Mouse (Mus musculus) midbrain, embryonic 13.5 days (tissue): ENCODE measurements around the gene Dph2. TPM values are rescaled to one million over a fixed set of nuclear protein-coding genes. Genes with fewer than 3 reads are reported as not detected.
A peak's percentile ranks its signal among the peaks of the same experiment; 100 is the strongest.

Source experiments
- ATAC-seq: fragments of 200-750 bp; cut with Nextera tagmentation; 2 replicates; pipeline ENCODE4 v1.8.0; 2017; ENCODE audit warnings: mild to moderate bottlenecking, moderate TSS enrichment, moderate library complexity
- H3K27ac ChIP-seq: fragments of 300-500 bp; sonication (generic); 2 replicates; pipeline ENCODE4 v1.5.1; 2015; ENCODE audit warnings: inconsistent platforms, mild to moderate bottlenecking, moderate library complexity
- H3K27me3 ChIP-seq: fragments of 300-500 bp; sonication (generic); 2 replicates; pipeline ENCODE4 v1.6.1; 2015; ENCODE audit warnings: mild to moderate bottlenecking, inconsistent platforms
- H3K36me3 ChIP-seq: fragments of 300-500 bp; sonication (generic); 2 replicates; pipeline ENCODE4 v1.6.1; 2015; ENCODE audit warnings: mild to moderate bottlenecking, inconsistent platforms
- H3K4me1 ChIP-seq: fragments of 300-500 bp; sonication (generic); replicated peaks from 2 replicates; pipeline ENCODE4 v1.6.1; 2015; ENCODE audit warnings: inconsistent platforms
- H3K4me2 ChIP-seq: fragments of 300-500 bp; sonication (generic); replicated peaks from 2 replicates; pipeline ENCODE4 v1.6.1; 2015; ENCODE audit warnings: moderate library complexity, mild to moderate bottlenecking, inconsistent platforms
- H3K4me3 ChIP-seq: fragments of 300-500 bp; sonication (generic); replicated peaks from 2 replicates; pipeline ENCODE4 v1.5.1; 2015; ENCODE audit warnings: mild to moderate bottlenecking, inconsistent platforms
- H3K9ac ChIP-seq: fragments of 300-500 bp; sonication (generic); replicated peaks from 2 replicates; pipeline ENCODE4 v1.6.1; 2015; ENCODE audit warnings: mild to moderate bottlenecking, inconsistent platforms
- H3K9me3 ChIP-seq: fragments of 300-500 bp; sonication (generic); 2 replicates; pipeline ENCODE4 v1.6.1; 2016; ENCODE audit warnings: mild to moderate bottlenecking, inconsistent platforms
- WGBS: fragments of 180-500 bp; shearing (Covaris S2); methylation state at CpG from one replicate; pipeline ENCODE4 v1.1.7; 2015; 5-methylcytosine and 5-hydroxymethylcytosine counted together
- polyA plus RNA-seq: library from polyadenylated mRNA; unstranded; fragments of >200 nt; fragmentation: Nextera tagmentation; extraction: Ambion mirVana; gene quantifications from 2 replicates; pipeline ENCODE4 v1.2.1, GENCODE M21; 2015

The Dph2 gene
- 26.0 and 26.1 TPM in 2 replicates for polyA plus RNA-seq

GRCm38 (mm10) chr4:117891738-117892161, at the start of gene Dph2:
Dph2 (minus strand) TSS chr4:117892032.
- Histone ChIP-seq H3K9me3 (no peaks in the 10 kb centered on the region), H3K27ac (no peak within 1 kb of the TSS)
- WGBS: under 1% methylated on average over 21 of the region's 21 CpGs

DNA sequence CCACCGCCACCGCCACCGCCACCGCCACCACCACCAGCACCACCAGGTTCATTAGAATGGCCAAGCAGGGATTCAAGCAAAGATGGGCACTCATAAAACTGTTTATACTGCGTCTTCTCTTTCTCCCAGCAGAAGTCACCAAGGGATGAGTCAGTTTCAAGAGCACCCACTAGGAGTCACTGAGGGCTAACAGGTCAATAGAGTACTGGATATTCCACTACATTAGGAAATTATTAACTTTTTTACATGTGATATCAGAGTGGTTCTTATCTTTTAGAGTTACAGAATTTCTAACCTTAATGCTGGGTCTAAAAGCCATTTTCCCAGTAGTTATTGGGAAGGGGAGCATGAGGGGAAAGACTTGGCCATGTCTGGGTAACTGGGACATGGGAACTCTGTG, 45.1 kb upstream of the Dph2 start:
- Histone ChIP-seq H3K4me1 (no peaks in the 10 kb centered on the region), H3K9me3 (no peaks in the 10 kb centered on the region), H3K27me3 (no peaks in the 10 kb centered on the region), H3K4me3 (no peak overlapping the region), H3K4me2 (no peak overlapping the region), H3K36me3 (peaks cover 27% of the 10 kb centered on the region), H3K9ac (no peak overlapping the region), H3K27ac (no peak overlapping the region)
- no peak for ATAC-seq
- 92% methylated on average over 5 of the region's 5 CpGs for WGBS

More at GRCm38 (mm10) chr4:117891738-117892161, at the start of gene Dph2:
- Histone ChIP-seq H3K4me2 (peak within 1 kb of the TSS; percentile 95), H3K36me3 (peaks cover 47% of the 10 kb centered on the region), H3K4me1 (peaks cover 21% of the 10 kb centered on the region), H3K9ac (peak within 1 kb of the TSS; percentile 61), H3K27me3 (no peaks in the 10 kb centered on the region), H3K4me3 (peak within 1 kb of the TSS; percentile 79)
- ATAC-seq: peak; percentile 86

DNA sequence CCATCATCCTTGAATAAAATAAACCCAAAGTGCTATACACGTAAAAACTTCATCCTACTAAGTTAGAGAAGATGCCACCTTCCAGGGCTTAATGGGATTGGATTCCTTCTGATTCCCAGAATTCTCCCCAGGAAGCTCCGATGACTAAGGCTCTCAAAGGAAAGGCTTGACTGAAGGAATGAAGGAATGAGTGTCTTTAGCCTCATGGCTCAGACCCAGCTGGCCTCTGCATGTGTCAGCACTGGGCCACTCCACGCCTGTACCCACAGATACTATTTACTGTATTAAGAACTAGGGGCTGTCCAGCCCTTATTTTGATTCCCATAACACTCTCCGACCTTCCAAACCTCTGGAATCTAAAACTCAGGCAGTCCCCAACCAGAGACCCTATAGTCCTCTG, 42.2 kb upstream of the Dph2 start:
- Histone ChIP-seq H3K27ac (no peak overlapping the region), H3K4me2 (no peak overlapping the region), H3K4me1 (peaks cover 9% of the 10 kb centered on the region), H3K27me3 (peaks cover 19% of the 10 kb centered on the region), H3K36me3 (peaks cover 14% of the 10 kb centered on the region; the same call in 1 of the 2 replicates), H3K9me3 (no peaks in the 10 kb centered on the region), H3K4me3 (no peak overlapping the region), H3K9ac (no peak overlapping the region)
- 88% methylated on average over 4 of the region's 4 CpGs for WGBS
- no peak for ATAC-seq

DNA sequence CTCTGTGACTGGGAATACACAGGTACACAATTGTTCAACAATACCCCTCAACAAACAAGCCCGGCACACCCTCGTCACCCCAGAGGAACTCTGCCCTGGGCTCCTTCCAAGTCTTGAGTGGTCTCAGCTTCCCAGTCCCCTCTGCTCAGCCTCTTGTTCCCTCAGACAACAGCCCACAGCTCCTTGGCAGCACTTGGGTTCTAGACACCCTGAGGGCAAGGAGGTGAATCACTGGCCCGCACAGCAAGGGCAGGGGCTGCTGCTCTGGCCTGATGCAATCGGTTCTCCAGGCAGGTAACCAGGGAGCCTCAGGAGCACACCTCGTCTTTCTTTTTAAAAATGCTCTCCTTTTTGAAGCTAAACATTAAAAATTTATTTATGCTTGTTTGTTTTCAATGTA, 41.4 kb upstream of the Dph2 start:
- no peaks in the 10 kb centered on the region for H3K9me3 ChIP-seq
- no peak for ATAC-seq
- no peak overlapping the region for H3K4me2 ChIP-seq
- H3K27ac ChIP-seq: no peak overlapping the region
- WGBS: 87% methylated on average over 5 of the region's 5 CpGs
- H3K36me3 ChIP-seq: peaks cover 12% of the 10 kb centered on the region; the same call in 1 of the 2 replicates
- H3K4me3 ChIP-seq: no peak overlapping the region
- H3K4me1 ChIP-seq: peaks cover 16% of the 10 kb centered on the region
- no peak overlapping the region for H3K9ac ChIP-seq
- H3K27me3 ChIP-seq: peaks cover 27% of the 10 kb centered on the region

DNA sequence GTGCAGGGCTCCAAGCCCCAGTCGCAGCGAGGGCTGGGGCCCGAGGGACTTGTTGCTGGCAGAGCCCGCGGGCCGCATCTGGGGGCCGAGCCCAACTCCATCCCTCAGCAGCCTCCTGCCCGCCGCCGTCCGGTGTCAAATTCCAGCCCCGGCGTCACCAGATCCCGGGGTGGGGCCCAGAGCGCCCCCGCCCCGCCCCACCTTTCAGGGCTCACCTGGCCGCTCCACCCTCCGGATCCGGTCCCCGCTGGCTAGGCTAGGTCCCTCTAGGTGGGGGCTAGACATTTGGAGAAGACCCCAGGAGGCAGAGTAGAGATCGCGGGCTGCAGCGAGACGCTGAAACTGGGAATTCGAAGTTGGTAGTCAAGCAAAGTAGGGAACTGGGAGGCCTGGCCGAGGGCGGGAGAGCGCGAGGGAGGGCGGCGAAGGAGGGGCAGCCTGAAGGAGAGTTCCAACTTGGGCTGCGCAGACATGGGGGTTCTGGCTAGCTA, 37.6 kb upstream of the Dph2 start, which contains the start of gene Artn:
Artn (minus strand) TSS at position 373 of the 491 bp plus-strand sequence.
- H3K4me2 ChIP-seq: peak within 1 kb of the TSS; percentile 59
- H3K4me3 ChIP-seq: peak within 1 kb of the TSS; percentile 30
- H3K9me3 ChIP-seq: no peaks in the 10 kb centered on the region
- WGBS: under 1% methylated on average over 24 of the region's 33 CpGs
- no peak within 1 kb of the TSS; the same call in 1 of the 2 replicates for H3K9ac ChIP-seq
- ATAC-seq: no peak
- H3K27ac ChIP-seq: no peak within 1 kb of the TSS
- peaks cover 64% of the 10 kb centered on the region for H3K27me3 ChIP-seq
- H3K4me1 ChIP-seq: peaks cover 35% of the 10 kb centered on the region
- H3K36me3 ChIP-seq: peaks cover 4% of the 10 kb centered on the region; the same call in 1 of the 2 replicates

DNA sequence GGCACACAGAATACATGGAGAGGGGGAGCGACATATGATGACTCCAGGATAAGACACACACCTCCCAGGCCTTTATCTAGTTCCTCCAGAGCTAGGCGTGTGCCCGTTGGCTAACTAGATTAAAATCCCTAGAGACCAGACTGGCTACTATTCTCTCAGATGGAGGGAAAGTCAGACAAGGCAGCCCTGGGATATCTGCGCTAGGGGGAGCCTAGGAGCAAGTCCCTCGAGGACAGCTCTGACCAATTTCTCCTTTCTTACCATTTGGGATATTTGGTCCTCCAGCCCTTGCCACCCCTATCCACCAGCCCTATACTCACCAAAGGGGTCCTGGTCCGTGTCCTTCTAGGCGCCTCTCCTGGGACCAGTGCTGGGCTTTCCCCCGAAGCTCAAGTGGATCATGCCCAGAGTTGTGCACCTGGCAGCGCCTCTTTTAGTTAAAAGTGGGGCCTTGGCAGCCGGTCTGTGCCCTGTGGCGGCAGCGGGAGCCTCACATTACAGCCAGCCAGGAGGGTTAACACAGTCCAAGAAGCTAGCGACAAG, 36.9 kb upstream of the Dph2 start:
- WGBS: 1% methylated on average over 13 of the region's 13 CpGs
- peaks cover 70% of the 10 kb centered on the region for H3K27me3 ChIP-seq
- peaks cover 35% of the 10 kb centered on the region for H3K4me1 ChIP-seq
- peak overlapping the region; percentile 59 for H3K4me2 ChIP-seq
- peak; percentile 12 for ATAC-seq
- H3K36me3 ChIP-seq: peaks cover 4% of the 10 kb centered on the region; the same call in 1 of the 2 replicates
- no peak overlapping the region; the same call in 1 of the 2 replicates for H3K9ac ChIP-seq
- H3K27ac ChIP-seq: no peak overlapping the region
- peak overlapping the region; percentile 30 for H3K4me3 ChIP-seq
- H3K9me3 ChIP-seq: no peaks in the 10 kb centered on the region

GRCm38 (mm10) chr4:117928234-117928633, 36.4 kb upstream of the Dph2 start:
- Histone ChIP-seq H3K4me3 (no peak overlapping the region), H3K27ac (no peak overlapping the region), H3K36me3 (peaks cover 4% of the 10 kb centered on the region; the same call in 1 of the 2 replicates), H3K9ac (no peak overlapping the region), H3K4me1 (peaks cover 35% of the 10 kb centered on the region), H3K9me3 (no peaks in the 10 kb centered on the region), H3K27me3 (peaks cover 74% of the 10 kb centered on the region), H3K4me2 (no peak overlapping the region)
- ATAC-seq: peak; percentile 31
- whole genome bisulfite sequencing: 10% methylated on average over 6 of the region's 6 CpGs

GRCm38 (mm10) chr4:117926545-117927482, 35.0 kb upstream of the Dph2 start:
- H3K27ac ChIP-seq: no peak overlapping the region
- peaks cover 76% of the 10 kb centered on the region for H3K27me3 ChIP-seq

GRCm38 (mm10) chr4:117924916-117925315, 33.1 kb upstream of the Dph2 start:
- Histone ChIP-seq H3K27ac (no peak overlapping the region), H3K9me3 (no peaks in the 10 kb centered on the region), H3K4me2 (no peak overlapping the region), H3K9ac (no peak overlapping the region), H3K27me3 (peaks cover 68% of the 10 kb centered on the region), H3K4me3 (no peak overlapping the region), H3K36me3 (no peaks in the 10 kb centered on the region), H3K4me1 (peaks cover 35% of the 10 kb centered on the region)
- no peak for ATAC-seq
- WGBS: 71% methylated on average over 5 of the region's 6 CpGs

More at GRCm38 (mm10) chr4:117926545-117927482, 35.0 kb upstream of the Dph2 start:
- H3K36me3 ChIP-seq: no peaks in the 10 kb centered on the region
- H3K4me3 ChIP-seq: peak overlapping the region; percentile 50
- peaks cover 35% of the 10 kb centered on the region for H3K4me1 ChIP-seq
- peak overlapping the region; percentile 88 for H3K4me2 ChIP-seq
- ATAC-seq: peak; percentile 82
- H3K9ac ChIP-seq: peak overlapping the region; percentile 70
- WGBS: 1% methylated on average over 71 of the region's 71 CpGs
- no peaks in the 10 kb centered on the region for H3K9me3 ChIP-seq

DNA sequence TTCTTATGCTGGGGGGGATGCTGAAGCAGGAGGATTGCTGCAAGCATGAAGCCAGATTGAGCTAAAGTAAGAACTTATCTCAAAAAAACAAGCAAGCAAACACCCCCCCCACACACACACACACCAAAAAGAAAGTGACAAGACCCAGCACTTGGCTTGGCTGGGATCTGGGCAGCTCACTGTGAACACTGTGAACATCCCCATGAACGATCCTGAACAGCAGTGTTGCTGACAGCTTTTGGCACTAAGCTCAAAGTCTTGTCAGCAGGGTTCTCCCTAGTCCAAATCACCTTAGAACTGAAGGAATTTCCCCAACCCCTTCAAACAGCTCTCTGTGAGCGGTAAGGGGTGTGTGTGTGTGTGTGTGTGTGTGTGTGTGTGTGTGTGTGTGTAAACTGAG, 31.6 kb upstream of the Dph2 start:
- Histone ChIP-seq H3K4me3 (no peak overlapping the region), H3K27me3 (peaks cover 54% of the 10 kb centered on the region), H3K9ac (no peak overlapping the region), H3K27ac (no peak overlapping the region), H3K9me3 (no peaks in the 10 kb centered on the region), H3K4me2 (no peak overlapping the region), H3K4me1 (peaks cover 20% of the 10 kb centered on the region), H3K36me3 (no peaks in the 10 kb centered on the region)
- 50% methylated on average over 2 of the region's 2 CpGs for WGBS
- ATAC-seq: no peak

GRCm38 (mm10) chr4:117921358-117921757, 29.5 kb upstream of the Dph2 start:
- Histone ChIP-seq H3K4me2 (no peak overlapping the region), H3K4me1 (peaks cover 2% of the 10 kb centered on the region), H3K9ac (no peak overlapping the region), H3K9me3 (no peaks in the 10 kb centered on the region), H3K4me3 (no peak overlapping the region), H3K27ac (no peak overlapping the region), H3K36me3 (no peaks in the 10 kb centered on the region), H3K27me3 (peaks cover 33% of the 10 kb centered on the region)
- 93% methylated on average over 2 of the region's 2 CpGs for WGBS
- ATAC-seq: no peak

GRCm38 (mm10) chr4:117918762-117919161, 26.9 kb upstream of the Dph2 start:
- no peak for ATAC-seq
- peaks cover 14% of the 10 kb centered on the region for H3K4me1 ChIP-seq
- H3K4me2 ChIP-seq: no peak overlapping the region
- H3K36me3 ChIP-seq: no peaks in the 10 kb centered on the region
- peaks cover 8% of the 10 kb centered on the region; the same call in 1 of the 2 replicates for H3K27me3 ChIP-seq
- H3K27ac ChIP-seq: no peak overlapping the region
- no peak overlapping the region for H3K4me3 ChIP-seq
- H3K9ac ChIP-seq: no peak overlapping the region
- no peaks in the 10 kb centered on the region for H3K9me3 ChIP-seq
- 95% methylated on average over 5 of the region's 5 CpGs for WGBS
